Mouse (Mus musculus) kidney, adult 8-10 months (tissue): ENCODE data around the gene 2510039O18Rik.

Source experiments
- DNase-seq, 2 experiments: peaks; one replicate each; pipeline ENCODE4 v3.0.0; 2022

2510039O18Rik gene

DNA sequence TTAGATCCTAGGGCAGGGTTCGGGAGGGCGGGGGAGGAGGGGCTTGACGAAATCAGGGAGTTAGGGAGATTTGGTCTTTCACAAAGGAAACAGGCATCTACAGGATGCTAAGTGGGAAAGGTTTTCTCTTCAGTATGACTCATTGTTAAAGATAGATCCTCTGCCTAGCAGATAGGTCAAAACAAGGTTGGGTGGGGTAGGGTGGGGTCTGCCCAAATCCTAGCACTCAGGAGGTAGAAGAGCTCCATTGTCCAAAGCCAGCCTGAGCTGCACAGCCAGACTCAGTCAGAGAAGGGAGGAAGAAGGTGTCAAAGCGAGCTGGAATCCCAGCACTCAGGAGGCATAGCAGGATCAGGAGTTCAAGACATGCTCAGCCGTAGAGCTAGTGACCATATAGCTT lies 3.2 kb upstream of the 2510039O18Rik start:
- no peak for DNase-seq

DNA sequence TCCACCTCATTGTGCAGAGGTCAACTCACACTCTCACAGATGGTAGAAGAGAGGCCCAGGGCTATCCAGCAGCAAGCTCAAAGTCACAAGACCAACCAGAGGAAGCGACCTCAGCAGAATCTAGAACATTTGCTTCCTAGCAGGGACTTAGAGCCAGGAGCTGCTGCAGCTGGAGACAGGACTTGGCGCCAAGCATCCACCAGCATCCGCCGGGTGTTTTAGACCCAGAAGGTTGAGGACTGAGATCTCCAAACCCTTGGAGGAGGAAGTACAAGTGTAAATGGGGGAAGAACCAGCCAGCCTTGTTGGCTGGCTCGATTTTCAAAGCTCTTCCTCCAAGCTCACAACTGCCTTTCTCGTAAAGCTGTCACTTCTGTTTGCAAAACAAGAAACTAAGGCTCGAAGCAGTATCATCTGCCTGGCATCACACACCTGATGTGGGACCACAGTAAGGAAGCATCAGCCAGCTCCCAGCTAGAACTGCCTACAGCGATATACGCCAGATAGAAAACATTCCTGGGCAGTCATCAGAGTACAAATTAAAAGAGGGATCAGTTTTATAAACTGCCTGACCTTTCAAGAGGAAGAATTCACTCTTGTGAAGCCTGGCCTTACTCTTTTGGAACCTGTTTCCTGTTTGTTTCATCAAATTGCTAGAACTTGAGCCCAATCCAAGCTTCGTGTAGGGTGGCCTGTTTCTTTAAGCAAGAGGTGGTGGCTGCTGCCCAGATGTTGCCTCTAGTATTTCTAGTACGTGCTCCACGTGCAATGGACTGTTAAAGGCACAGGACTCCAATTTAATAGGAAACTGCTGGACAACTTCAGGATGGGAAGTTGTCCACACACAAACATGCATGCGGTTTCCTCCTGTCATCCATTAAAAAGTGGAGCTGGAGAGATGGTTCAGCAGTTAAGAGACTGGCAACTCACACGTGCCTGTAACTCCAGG lies 2.3 kb upstream of the 2510039O18Rik start:
- DNase-seq, result peak; percentile 63 to 67

DNA sequence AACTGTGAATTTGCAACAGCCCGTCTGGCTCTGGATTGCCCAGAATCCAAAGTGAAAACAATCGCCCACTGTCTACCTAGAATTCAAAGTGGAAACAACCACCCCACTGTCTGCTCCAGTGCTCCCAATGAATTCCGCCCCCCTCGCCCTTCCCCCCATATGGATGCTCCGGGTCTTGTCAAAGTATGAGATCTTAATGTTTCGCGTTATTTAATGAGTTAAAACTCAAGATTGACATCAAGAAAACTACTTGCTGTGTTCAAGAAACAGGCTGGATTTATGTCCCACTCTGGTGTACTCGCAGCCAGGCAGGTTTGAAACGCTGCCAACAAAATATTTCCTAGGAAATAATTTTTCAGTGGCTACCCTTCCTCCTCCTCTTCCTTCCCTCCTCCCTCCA lies 584 bp upstream of the 2510039O18Rik start:
- peak in 1 of 2 experiments; percentile 32 for DNase-seq

DNA sequence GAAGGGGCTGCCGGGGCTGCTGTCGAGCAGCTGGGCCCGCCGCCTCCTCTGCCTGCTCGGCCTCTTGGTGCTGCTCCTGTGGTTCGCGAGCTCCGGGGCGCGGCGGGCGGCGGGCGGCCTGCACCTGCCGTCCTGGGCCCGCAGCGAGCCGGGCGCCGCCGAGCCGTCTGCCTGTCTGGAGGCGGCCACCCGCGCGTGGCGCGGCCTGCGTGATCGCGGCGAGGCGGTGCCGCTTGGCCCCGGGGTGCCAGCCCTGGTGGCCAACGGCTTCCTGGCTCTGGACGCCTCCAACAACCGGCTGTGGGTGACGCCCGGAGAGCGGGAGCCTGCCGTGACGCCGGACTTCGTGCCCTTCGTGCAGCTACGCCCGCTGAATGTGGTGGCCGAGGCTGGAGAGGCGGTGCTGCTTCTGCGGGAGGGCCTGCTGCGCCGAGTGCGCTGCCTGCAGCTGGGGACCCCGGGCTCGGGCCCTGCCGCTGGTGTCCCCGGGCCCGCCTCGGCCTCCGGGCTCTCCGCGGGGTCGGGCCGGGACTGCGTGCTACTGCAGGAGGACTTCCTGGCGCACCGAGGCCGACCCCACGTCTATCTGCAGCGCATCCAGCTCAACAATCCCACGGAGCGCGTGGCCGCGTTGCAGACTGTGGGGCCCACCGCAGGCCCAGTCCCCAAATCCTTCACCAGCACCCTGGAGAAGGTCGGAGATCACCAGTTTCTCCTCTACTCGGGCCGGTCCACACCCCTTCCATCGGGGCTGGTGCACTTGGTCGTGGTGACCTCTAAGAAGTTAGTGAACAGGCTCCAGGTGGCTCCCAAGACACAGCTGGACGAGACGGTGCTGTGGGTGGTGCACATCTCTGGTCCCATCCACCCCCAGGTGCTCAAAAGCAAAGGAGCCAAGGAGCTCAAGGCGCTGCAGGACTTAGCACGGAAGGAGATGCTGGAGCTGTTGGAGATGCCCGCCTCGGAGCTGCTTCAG lies 638 bp downstream of the 2510039O18Rik start:
- peak; percentile 28 to 29 for DNase-seq

DNA sequence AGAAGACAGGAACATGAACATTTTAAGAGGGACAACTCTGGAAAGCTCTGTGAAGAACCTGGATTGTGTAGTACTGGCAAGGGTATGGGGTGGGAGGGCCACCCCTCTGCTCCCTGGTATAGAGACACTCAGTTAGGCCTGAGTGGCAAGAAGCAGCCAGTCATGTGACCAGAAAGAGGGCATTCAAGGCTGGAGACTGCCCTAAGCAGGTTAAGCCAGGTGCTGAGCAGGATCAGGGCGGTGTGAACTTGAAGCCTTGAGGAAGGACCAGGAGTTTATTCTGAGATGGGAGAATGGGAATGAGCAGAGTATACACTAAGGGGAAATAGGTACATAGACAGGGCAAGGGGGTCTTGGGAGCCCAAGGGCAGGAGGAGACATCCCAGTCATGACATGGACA lies 2.3 kb downstream of the 2510039O18Rik start:
- peak; percentile 61 for DNase-seq

DNA sequence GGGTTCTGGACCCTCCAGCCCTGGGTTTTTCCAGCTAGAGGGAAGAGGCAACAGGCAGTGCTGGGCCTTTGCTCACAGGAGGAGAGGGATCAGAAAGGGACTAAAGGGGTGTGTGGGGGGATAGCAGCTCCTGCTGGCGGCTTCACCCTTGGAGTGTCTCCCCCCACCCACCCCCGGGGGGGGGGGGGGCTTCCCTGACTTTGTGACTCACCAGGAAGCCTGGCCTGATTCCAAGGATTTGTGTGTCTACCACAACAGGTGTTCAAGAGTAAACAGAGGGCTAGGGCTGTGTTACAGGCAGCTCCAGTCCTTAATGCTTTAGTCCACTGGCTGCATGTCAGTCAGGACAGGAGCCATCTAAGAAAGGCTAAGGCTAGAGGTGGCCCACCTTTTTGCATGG lies 6.8 kb downstream of the 2510039O18Rik start:
- DNase-seq, result no peak

DNA sequence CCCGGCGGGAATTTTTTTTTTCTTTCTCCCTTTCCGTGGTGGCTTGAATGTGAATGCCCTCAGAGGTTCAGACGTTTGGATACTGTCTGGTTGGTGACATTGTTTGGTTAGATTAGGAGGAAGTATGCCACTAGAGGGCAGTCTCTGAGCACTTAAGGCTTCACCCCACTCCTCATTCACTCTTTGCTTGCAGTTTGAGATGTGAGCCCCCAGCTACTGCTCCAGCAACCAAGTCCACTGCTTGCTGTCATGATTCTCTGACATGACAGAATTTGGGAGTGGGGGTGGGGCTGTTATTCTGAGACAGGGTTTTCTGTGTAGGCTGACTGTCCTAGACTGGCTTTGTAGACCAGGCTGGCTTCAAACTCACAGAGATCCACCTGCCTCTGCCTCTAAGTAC lies 12.9 kb downstream of the 2510039O18Rik start:
- peak in 1 of 2 experiments; percentile 37 for DNase-seq

DNA sequence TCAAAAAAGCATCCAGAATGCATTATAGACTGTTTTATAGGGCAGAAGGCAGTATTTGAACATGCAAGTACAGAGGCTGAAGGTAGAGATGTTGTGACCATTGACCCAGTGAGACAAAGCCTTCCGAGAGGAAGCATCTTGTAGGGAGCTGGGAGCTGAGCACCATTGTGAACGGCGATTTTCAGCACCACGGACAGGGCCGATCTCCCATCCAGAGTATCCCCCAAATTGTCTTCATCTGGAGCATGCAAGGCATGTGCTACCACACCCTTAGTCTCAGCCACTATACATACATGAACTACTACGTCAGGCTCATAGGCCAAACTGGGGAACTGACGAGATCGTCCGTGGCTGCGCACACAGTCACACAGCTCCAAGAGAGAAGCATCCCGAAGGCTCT lies 16.4 kb downstream of the 2510039O18Rik start:
- DNase-seq, result no peak

DNA sequence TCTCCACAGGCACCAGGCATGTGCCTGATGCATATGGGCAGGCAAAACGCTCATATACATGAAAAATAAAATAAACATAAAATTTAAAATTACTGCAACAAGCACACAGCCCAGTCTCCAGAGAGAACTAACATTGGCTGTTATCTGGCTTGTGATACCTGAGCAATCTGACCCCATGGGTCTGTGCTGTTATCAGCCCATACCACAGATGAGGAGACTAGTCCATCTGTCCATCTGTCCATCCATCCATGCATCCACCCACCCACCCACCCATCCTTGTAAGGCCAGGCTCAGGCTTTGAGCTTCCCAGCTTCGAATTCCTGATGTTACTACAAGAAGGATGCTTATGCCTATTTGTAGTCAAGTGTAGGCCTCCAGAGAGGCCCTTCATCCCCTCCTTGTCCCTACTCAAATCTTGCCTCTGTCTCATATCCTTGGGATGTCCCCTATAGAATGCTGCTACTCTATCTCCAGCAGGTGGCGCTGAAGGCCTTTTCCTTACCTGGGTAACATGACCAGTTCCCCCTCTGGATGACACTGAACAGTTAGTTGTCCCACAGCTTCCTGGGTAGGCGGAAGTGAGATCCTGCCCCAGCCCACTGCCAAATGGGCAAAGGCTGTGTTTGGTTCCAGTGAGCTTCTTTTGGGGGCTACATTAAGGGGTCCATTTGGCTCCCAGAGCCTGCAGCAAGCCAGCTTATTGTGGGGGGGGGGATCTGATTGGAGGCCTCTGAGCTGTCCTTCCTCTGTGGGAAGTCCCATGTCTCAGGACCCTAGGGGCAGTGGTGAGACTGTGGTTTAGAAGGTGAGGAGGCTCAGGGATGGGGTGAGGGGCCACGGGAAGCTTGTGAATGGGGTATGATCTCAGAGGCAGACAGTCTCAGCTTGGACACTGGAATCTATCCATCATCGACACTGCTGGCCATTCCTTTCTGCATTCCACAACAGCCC lies 19.5 kb downstream of the 2510039O18Rik start:
- peak; percentile 55 to 82 for DNase-seq

DNA sequence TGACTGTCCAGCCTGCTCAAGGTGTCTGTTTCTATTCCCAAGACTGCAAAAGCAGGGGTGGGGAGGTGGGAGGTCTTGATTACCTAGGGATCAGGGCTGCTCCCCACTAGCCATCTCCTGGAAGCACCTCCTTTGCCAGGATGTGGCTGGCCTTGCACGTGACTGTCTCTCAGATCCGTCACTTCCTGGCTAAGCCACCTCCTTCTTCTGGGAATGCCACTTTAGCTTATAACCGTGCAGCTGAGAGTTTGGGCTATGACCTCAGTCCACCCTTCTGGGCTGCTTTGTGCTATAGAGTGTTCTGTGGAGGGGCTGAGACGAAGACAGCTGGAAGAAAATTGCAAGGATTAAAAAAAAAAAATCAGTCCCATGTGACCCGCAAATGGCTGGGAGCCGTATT lies 22.1 kb downstream of the 2510039O18Rik start:
- no peak for DNase-seq

DNA sequence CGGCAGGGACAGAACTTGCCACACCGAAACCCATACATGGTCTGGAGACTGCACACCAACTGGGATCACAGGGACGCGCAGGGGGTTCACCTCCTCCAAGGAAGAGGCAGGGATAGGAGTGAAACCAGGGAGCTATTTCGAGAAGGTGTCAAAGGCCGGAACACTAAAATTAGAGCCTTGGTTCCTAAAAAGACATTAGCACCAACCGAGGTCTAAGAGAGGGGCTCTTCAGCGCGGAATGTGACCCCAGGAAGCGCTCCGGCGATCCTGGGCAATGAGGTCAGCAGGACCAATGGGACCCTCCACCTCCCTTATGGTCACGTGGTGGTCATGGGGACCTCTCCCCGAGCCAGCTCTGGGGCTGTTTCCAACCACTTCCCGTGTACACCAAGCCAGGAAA lies 22.9 kb downstream of the 2510039O18Rik start:
- no peak for DNase-seq

DNA sequence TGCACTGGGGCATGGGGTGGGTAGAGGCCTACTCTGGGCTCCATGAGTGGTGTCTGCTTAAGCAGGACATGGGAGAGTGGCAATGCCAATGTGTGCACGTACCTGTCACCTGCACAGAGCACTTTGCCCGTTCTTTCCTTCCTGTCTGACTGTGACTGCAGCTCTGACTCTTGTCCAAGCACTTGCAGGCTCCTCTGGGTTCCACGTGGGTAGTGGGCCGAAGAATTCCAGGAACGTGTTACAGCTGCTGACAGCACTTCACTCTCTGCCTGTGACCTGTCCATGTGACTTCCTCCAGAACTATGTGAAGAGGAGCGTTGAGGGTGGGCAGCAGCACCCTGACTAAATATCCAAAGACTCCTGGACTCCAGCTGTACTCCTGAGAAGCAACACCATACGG lies 25.0 kb downstream of the 2510039O18Rik start:
- DNase-seq, result peak; percentile 66 to 70

DNA sequence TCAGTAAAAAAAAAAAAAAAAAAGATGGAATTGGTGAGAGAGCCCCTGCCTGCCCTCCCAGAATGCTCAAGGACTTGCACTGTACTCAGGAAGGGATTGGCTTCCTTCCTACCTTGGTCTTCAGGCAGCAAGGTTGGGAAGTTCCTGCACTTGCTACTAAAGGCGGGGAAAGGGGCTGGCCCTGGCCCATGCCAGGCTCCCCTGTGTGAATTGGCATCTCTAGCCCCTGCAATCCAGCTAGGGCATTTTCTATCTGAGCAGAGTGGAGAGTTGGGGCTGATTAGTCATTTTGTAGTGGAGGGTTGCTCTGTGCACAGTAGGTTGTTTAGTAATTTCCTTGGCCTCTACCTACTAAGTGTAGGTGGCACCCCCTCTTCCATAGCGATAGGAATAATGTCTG lies 28.1 kb downstream of the 2510039O18Rik start:
- no peak for DNase-seq

DNA sequence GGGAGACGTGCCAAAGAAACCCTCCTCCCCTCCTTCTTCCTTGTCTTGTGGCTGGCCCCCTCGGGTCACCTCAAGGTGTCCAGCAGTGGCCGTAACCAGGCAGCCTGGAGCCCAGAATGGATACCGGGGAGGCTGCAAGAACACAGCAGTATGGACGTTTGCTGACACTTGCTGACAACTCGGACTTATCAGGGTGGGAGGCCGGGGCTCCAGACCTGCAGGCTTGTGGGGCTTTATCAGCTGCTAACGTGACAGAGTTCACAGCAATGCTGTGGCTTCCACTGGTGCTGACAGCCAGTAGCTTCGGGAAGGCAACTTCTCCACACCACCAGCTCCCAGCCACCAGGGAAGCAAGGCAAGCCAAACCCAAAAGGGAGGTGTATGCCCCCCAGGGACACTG lies 28.6 kb downstream of the 2510039O18Rik start:
- no peak for DNase-seq

DNA sequence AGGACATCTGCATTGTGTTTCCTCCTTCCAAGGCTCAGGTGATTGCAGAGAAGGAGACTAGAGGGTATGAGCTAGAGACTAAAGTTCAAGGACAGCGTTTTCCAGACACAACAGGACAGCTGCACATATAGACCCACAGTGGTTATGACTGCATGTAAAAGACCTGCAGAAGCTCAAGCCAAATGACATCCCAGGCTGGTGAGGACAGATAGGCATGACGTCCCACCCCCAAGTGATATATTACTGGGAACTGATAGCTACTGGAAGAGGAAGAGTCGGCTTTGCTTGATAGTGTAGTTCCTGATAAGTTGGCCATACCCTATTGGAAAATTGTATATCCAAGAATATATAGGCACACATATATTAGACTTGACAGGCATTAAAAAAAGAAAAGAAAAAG lies 35.5 kb downstream of the 2510039O18Rik start:
- no peak for DNase-seq

DNA sequence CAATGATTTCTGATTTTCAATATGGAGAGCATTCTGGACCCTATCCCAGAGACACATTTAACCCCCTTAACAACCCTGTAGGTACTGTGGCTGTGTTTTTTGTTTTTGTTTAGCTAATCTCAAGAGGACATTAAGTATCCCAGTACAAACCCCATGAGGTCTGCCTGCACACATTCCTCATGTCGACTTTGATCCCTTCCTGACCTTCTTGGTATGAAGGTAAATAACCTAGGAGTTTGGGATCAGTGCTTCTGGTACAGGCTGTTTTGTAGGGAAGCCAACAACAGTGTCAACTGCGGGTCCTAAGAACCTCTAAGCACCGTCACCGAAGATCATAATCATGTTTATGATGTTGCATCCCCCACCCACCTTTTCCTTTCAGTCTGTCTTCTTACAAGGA lies 37.0 kb downstream of the 2510039O18Rik start:
- DNase-seq, result peak; percentile 63 to 73

DNA sequence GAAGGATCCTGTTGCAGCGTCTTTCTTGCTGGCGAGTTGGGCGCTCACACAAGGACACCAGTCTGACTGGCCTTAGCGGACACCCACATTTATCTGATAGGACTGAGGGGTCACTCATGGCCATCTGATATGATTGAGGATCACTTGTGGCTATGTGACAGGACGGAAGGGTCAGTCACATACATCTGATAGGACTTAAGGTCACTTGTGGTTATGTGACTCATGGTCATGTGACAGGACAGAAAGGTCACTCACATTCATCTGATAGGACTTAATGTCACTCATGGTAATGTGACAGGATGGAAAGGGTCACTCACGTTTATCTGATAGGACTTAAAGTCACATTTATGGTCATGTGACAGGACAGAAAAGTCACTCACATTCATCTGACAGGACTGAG lies 37.7 kb downstream of the 2510039O18Rik start:
- DNase-seq, result no peak

DNA sequence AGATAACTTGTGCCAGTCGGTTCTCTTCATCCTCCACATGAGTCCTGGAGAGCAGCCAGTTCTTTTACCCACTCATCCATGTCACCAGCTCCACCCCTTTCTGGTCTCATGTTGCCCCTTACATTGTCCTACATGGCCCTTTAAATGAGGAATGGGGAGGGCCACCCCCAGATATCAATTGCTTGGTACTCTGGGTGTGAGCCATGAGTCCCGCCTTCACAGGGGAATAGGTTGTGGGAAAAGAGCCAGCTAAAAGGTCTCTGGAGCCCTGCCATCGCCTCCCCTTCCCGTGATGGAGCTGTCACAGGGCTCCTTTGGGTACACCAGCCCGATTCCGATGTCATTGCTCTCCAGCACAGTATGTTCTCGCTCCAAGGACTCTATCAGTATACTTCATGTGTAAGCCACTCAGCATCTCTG lies 38.8 kb downstream of the 2510039O18Rik start:
- peak; percentile 20 to 65 for DNase-seq

DNA sequence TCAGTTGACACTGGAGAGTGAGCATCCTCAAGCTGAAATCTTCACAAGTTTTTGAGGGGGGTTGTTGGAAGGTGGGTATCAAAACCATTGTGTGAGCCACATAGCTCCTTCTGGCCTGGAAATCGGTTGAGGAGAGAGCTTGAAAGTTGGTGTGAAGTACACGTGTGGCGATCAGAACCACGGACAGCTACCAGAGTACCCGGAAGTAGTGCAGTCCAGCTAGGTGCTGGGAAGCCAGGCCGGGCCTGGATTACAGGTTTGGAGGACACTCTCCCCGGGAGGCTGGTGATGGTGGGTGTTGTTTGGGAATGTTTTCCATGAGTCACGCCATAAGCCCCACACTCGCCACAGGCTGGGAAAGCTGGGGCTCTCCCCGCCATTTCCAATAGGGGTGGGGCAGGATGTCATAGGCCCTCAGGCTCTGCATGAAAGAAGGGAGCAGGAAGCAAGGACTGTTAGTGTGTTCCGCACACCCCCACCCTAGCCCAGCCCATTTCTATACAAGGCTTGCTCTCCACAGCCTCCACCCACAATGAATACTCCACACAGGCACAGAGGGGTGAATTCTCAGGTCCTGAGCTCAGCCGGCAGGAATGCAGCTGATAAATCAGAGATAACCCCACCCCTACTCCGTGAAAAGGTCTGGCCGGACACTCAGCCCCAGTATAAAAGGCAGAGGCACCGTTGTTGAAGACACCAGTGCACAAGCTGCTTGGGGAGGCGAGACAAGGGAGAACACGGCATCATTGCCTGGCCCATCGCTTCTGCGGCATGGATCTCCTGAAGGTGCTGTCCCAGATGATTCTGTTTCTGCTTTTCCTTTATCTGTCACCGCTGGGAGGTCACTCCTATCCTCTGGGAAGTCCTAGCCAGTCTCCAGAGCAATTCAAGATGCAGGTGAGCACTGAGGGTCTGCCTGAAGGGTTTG lies 44.8 kb downstream of the 2510039O18Rik start, which contains the start of gene Nppb:
Nppb (plus strand) TSS at position 584 of the 928 bp plus-strand sequence.
- peak in 1 of 2 experiments; percentile 61 for DNase-seq

DNA sequence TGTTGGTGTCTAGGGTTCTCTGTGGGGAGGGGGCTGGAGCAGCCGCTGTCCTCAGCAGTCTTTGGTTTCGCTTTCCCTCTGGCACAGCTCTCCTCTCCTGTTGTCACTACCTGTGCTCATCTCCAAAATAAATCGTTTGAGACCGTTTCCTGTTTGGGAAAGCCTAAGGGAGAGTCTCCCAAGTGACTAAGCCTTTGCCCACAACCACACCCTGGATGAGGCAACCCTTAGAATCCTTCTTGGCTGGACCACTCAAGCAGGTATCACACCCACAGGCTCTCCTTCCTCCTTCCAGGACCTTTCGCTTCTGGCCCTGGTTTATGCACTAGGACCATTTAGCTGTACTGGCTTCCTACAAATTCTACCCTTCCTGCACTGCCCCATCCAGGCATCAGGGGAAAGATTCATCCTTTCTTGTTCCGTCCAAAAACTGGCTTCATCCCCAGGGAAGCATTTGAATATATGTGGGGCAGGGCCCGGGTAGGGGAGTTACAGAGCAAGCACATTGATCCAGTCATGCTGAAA lies 52.9 kb downstream of the 2510039O18Rik start:
- no peak for DNase-seq

DNA sequence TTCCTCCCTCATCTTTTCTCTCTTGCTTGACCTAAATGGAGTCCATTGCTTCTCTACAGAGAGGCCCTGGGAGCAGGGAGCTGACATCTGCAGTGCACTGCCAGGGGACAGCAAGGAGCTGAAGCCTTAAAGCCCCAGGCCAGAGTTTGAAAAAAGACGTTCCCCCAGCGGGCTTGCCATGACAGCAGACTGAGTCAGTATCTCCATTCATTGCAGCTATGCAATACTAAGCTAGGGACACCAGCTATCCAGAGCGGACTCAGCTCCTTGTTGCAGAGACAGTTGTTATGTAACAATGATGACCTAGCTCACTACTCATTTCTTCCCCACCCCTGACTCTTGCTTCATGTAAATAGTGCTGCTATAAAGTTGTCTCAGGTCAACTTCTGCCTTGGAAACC lies 54.6 kb downstream of the 2510039O18Rik start:
- DNase-seq, result no peak
